Mouse (Mus musculus) thymus, adult 2 months (tissue): ENCODE measurements at regions not wholly inside any gene's neighbourhood (a gene's known extent, or its start where the extent isn't known, plus 50 kb on each side); places are given as distances from the start of the nearest gene placed in this dataset.

Experiments
- DNase-seq: peaks from one replicate; pipeline ENCODE4 v3.0.0; 2021
- H3K27ac ChIP-seq: fragments of 200-500 bp; 2 replicates; pipeline ENCODE4 v1.5.1; 2012; ENCODE audit warnings: low read length, control low read depth; ENCODE audit not compliant: control insufficient read depth, insufficient read depth
- H3K27me3 ChIP-seq: fragments of 200-500 bp; 2 replicates; pipeline ENCODE4 v1.6.1; 2012; ENCODE audit warnings: mild to moderate bottlenecking, low read length, moderate library complexity, mixed read lengths; ENCODE audit not compliant: control insufficient read depth, insufficient read depth
- H3K36me3 ChIP-seq: fragments of 200-500 bp; 2 replicates; pipeline ENCODE4 v1.6.1; 2012; ENCODE audit warnings: mild to moderate bottlenecking, low read length, moderate library complexity; ENCODE audit not compliant: control insufficient read depth, insufficient read depth
- H3K4me1 ChIP-seq: fragments of 200-500 bp; replicated peaks from 2 replicates; pipeline ENCODE4 v1.6.1; 2012; ENCODE audit warnings: low read length; ENCODE audit not compliant: control insufficient read depth, insufficient read depth
- H3K4me3 ChIP-seq: fragments of 200-500 bp; 2 replicates; pipeline ENCODE4 v1.5.1; 2012; ENCODE audit warnings: mild to moderate bottlenecking, low read length, control low read depth, moderate library complexity; ENCODE audit not compliant: control insufficient read depth, insufficient read depth
- CTCF ChIP-seq: fragments of 200-500 bp; IDR thresholded peaks from 2 replicates; pipeline ENCODE4 v1.5.1; 2012; ENCODE audit warnings: mild to moderate bottlenecking, control low read depth, low read length, moderate library complexity, borderline replicate concordance; ENCODE audit not compliant: control insufficient read depth, poor library complexity, insufficient read depth; ENCODE audit errors: extremely low read depth
- POLR2A ChIP-seq: fragments of 200-500 bp; IDR thresholded peaks from 2 replicates; pipeline ENCODE4 v1.6.1; 2012; ENCODE audit warnings: mild to moderate bottlenecking, low read length, control low read depth, moderate library complexity; ENCODE audit not compliant: control insufficient read depth, poor library complexity, insufficient read depth; ENCODE audit errors: extremely low read depth
- WGBS: fragments of 180-500 bp; shearing (Covaris S2); methylation state at CpG from one replicate; pipeline ENCODE4 v1.1.7; 2018; 5-methylcytosine and 5-hydroxymethylcytosine counted together

- Histone ChIP-seq H3K4me1 (no peaks in the 10 kb centered on the region), H3K27ac (no peak overlapping the region), H3K4me3 (no peak overlapping the region), H3K27me3 (no peaks in the 10 kb centered on the region), H3K36me3 (no peaks in the 10 kb centered on the region)
- DNase-seq = no peak
- 94% methylated on average over 9 of the region's 9 CpGs for WGBS
- TF ChIP-seq POLR2A (no peak), CTCF (no peak)
Observed at GRCm38 (mm10) chr19:15032297-15032947, 434.6 kb upstream of the Tle4 start.

- Histone ChIP-seq H3K27me3 (no peaks in the 10 kb centered on the region), H3K4me1 (no peaks in the 10 kb centered on the region), H3K36me3 (no peaks in the 10 kb centered on the region), H3K4me3 (no peak overlapping the region), H3K27ac (no peak overlapping the region)
- no peak for TF ChIP-seq CTCF
- TF ChIP-seq POLR2A = no peak
- no peak for DNase-seq
Observed at GRCm38 (mm10) chr19:15031483-15031882, 433.6 kb upstream of the Tle4 start.

- Histone ChIP-seq H3K27ac (no peak overlapping the region), H3K4me3 (no peak overlapping the region), H3K27me3 (no peaks in the 10 kb centered on the region), H3K4me1 (no peaks in the 10 kb centered on the region), H3K36me3 (no peaks in the 10 kb centered on the region)
- TF ChIP-seq POLR2A = no peak
- TF ChIP-seq CTCF = no peak
- DNase-seq = no peak
- 82% methylated on average over 3 of the region's 3 CpGs for WGBS
Observed at GRCm38 (mm10) chr19:15003596-15003995, 405.7 kb upstream of the Tle4 start.

- no peaks in the 10 kb centered on the region for H3K4me1 ChIP-seq
- TF ChIP-seq POLR2A (no peak), CTCF (no peak)
- H3K36me3 ChIP-seq = no peaks in the 10 kb centered on the region
- no peak overlapping the region for H3K27ac ChIP-seq
- H3K27me3 ChIP-seq = no peaks in the 10 kb centered on the region
- H3K4me3 ChIP-seq = no peak overlapping the region
- DNase-seq = no peak
- WGBS = 90% methylated on average over 2 of the region's 2 CpGs
Observed at GRCm38 (mm10) chr19:14993344-14993743, 395.5 kb upstream of the Tle4 start.

GRCm38 (mm10) chr19:14970161-14970560 is 372.3 kb upstream of the Tle4 start:
- Histone ChIP-seq H3K36me3 (no peaks in the 10 kb centered on the region), H3K27ac (no peak overlapping the region), H3K4me3 (no peak overlapping the region), H3K4me1 (no peaks in the 10 kb centered on the region), H3K27me3 (no peaks in the 10 kb centered on the region)
- TF ChIP-seq POLR2A (no peak), CTCF (no peak)
- 72% methylated on average over 1 of the region's 1 CpGs for WGBS
- DNase-seq = no peak

GRCm38 (mm10) chr19:14968283-14968682 is 370.4 kb upstream of the Tle4 start:
- Histone ChIP-seq H3K36me3 (no peaks in the 10 kb centered on the region), H3K27me3 (no peaks in the 10 kb centered on the region), H3K4me1 (no peaks in the 10 kb centered on the region), H3K4me3 (no peak overlapping the region), H3K27ac (no peak overlapping the region)
- TF ChIP-seq POLR2A (no peak), CTCF (no peak)
- DNase-seq = no peak
- 88% methylated on average over 3 of the region's 3 CpGs for WGBS

GRCm38 (mm10) chr19:14957727-14958126 is 359.9 kb upstream of the Tle4 start:
- no peaks in the 10 kb centered on the region for H3K27me3 ChIP-seq
- no peak overlapping the region for H3K4me3 ChIP-seq
- WGBS = 94% methylated on average over 19 of the region's 19 CpGs
- TF ChIP-seq CTCF = no peak
- no peak for TF ChIP-seq POLR2A
- H3K27ac ChIP-seq = no peak overlapping the region
- no peaks in the 10 kb centered on the region for H3K4me1 ChIP-seq
- DNase-seq = no peak
- no peaks in the 10 kb centered on the region for H3K36me3 ChIP-seq
